In the genomic region with DNA sequence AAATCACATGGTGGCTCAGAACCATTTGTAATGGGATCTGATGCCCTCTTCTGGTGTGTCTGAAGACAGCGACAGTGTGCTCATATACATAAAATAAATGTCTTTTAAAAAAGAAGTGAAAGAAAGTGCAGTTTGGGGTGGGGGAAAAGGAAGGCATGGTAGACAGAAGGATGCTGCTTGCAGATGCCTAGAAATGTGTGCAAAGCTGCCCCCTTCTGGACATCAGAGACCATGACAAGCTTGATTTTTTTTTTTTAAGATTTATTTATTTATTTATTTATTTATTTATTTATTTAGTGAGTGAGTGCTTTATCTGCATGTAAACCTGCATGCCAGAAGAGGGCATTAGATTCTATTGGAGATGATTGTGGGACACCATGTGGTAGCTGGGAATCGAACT, we compare ENCODE assay signal across 36 mouse cellular contexts. TPM values are rescaled to one million over a fixed set of nuclear protein-coding genes. Genes with fewer than 3 reads are reported as not detected.
A peak's percentile ranks its signal among the peaks of the same experiment; 100 is the strongest.
DNase-seq lines count a peak whose midpoint lies in the region; ATAC-seq and TF ChIP-seq lines count a peak whose summit lies in the region.
"Had no signal": no experiment of that assay in that cellular context is flagged by ENCODE, and none has a peak within 500 bp of the region (broad histone marks: within the 10 kb centered on the region; RNA-seq: fewer than 3 reads in every experiment).

No protein-coding gene starts in this region.

- H3K4me3 ChIP-seq in intestine, postnatal 0 days (ENCODE audit: low read depth, low read length): no peak overlapping the region
- no peak overlapping the region for H3K4me3 ChIP-seq in intestine, embryonic 16.5 days (ENCODE audit: low read length)
- no peak overlapping the region for H3K4me3 ChIP-seq in liver, postnatal 0 days (ENCODE audit: low read depth, low read length)
- H3K4me3 ChIP-seq in liver, embryonic 11.5 days (ENCODE audit: low read depth, low read length): no peak overlapping the region
- H3K4me3 ChIP-seq in ES-E14 (ENCODE audit: insufficient read depth in 1 of 2, low read depth in 1 of 2, low read length in 2 of 2, poor library complexity in 1 of 2, severe bottlenecking in 1 of 2): no peak overlapping the region
- H3K4me3 ChIP-seq: erythroblast, embryonic 14.5 days; heart, embryonic 10.5 days; hindbrain, embryonic 13.5 days; liver, embryonic 15.5 days; megakaryocyte, embryonic 14.5 days; midbrain, embryonic 12.5 days; myocyte; neural tube, embryonic 12.5 days had no signal

- no peak overlapping the region for H3K27ac ChIP-seq in intestine, postnatal 0 days (ENCODE audit: low read depth, low read length)
- H3K27ac ChIP-seq in intestine, embryonic 16.5 days (ENCODE audit: low read length): no peak overlapping the region
- no peak overlapping the region for H3K27ac ChIP-seq in liver, postnatal 0 days (ENCODE audit: low read depth)
- H3K27ac ChIP-seq in liver, embryonic 11.5 days (ENCODE audit: low read depth, low read length): no peak overlapping the region
- no peak overlapping the region for H3K27ac ChIP-seq in ES-E14 (ENCODE audit: insufficient read depth, low read depth, low read length, poor library complexity, severe bottlenecking)
- H3K27ac ChIP-seq: heart, embryonic 10.5 days; hindbrain, embryonic 13.5 days; liver, embryonic 15.5 days; midbrain, embryonic 12.5 days; neural tube, embryonic 12.5 days had no signal

- no peaks in the 10 kb centered on the region for H3K4me1 ChIP-seq in intestine, postnatal 0 days (replicated peaks; ENCODE audit: control insufficient read depth, insufficient read depth, low read length)
- no peaks in the 10 kb centered on the region for H3K4me1 ChIP-seq in intestine, embryonic 16.5 days (ENCODE audit: control insufficient read depth, insufficient read depth, low read length)
- H3K4me1 ChIP-seq in liver, postnatal 0 days (ENCODE audit: insufficient read depth): no peaks in the 10 kb centered on the region
- no peaks in the 10 kb centered on the region for H3K4me1 ChIP-seq in liver, embryonic 11.5 days (replicated peaks; ENCODE audit: control insufficient read depth, insufficient read depth, low read length)
- peaks cover 0 to 4% of the 10 kb centered on the region in 2 experiments; a peak in 1 of 4 replicates for H3K4me1 ChIP-seq in ES-E14 (ENCODE audit: control insufficient read depth in 2 of 2, insufficient read depth in 2 of 2, low read length in 2 of 2, poor library complexity in 1 of 2)
- H3K4me1 ChIP-seq: liver, embryonic 15.5 days; megakaryocyte, embryonic 14.5 days; neural tube, embryonic 12.5 days had no signal

- H3K9ac ChIP-seq in intestine, postnatal 0 days (ENCODE audit: low read depth, low read length): no peak overlapping the region
- H3K9ac ChIP-seq in intestine, embryonic 16.5 days (ENCODE audit: low read depth, low read length): no peak overlapping the region
- H3K9ac ChIP-seq in liver, postnatal 0 days (replicated peaks): no peak overlapping the region
- no peak overlapping the region for H3K9ac ChIP-seq in liver, embryonic 11.5 days (ENCODE audit: low read depth, low read length)
- H3K9ac ChIP-seq in ES-E14 (ENCODE audit: insufficient read depth, low read depth, low read length, poor library complexity, severe bottlenecking): no peak overlapping the region
- H3K9ac ChIP-seq: forebrain, postnatal 0 days; hindbrain, embryonic 13.5 days; liver, embryonic 15.5 days; midbrain, embryonic 12.5 days; neural tube, embryonic 12.5 days had no signal

- peak; percentile 10; the same call in 1 of the 2 replicates for TF ChIP-seq CTCF in intestine, postnatal 0 days (IDR thresholded peaks at IDR 0.05; ENCODE audit: low read depth)
- TF ChIP-seq CTCF in liver, postnatal 0 days (IDR thresholded peaks at IDR 0.05; ENCODE audit: low read depth): peak; percentile 14; the same call in 1 of the 2 replicates

- TF ChIP-seq EP300 in liver, postnatal 0 days (IDR thresholded peaks at IDR 0.05; ENCODE audit: low read depth): no peak

- 93% methylated on average over 2 of the region's 2 CpGs for WGBS in intestine, postnatal 0 days
- 95% methylated on average over 2 of the region's 2 CpGs for WGBS in intestine, embryonic 16.5 days
- 91% methylated on average over 2 of the region's 2 CpGs for WGBS in liver, postnatal 0 days (ENCODE audit: insufficient replicate concordance)
- WGBS in liver, embryonic 11.5 days: 90% methylated on average over 2 of the region's 2 CpGs

- no peaks in the 10 kb centered on the region for H3K36me3 ChIP-seq in intestine, postnatal 0 days (ENCODE audit: control insufficient read depth, insufficient read depth)
- H3K36me3 ChIP-seq in intestine, embryonic 16.5 days (ENCODE audit: control insufficient read depth, insufficient read depth, low read length): no peaks in the 10 kb centered on the region
- no peaks in the 10 kb centered on the region for H3K36me3 ChIP-seq in liver, postnatal 0 days (replicated peaks; ENCODE audit: insufficient read depth, low read length)
- H3K36me3 ChIP-seq in liver, embryonic 11.5 days (ENCODE audit: control insufficient read depth, insufficient read depth, low read length): no peaks in the 10 kb centered on the region
- H3K36me3 ChIP-seq in ES-E14 (ENCODE audit: control insufficient read depth, insufficient read depth, low read length, poor library complexity, severe bottlenecking): no peaks in the 10 kb centered on the region
- H3K36me3 ChIP-seq: heart, embryonic 10.5 days; hindbrain, embryonic 13.5 days; liver, embryonic 15.5 days; midbrain, embryonic 12.5 days; neural tube, embryonic 12.5 days had no signal

- no peak for ATAC-seq in intestine, postnatal 0 days
- no peak for ATAC-seq in intestine, embryonic 16.5 days
- ATAC-seq in liver, postnatal 0 days: no peak
- no peak for ATAC-seq in liver, embryonic 11.5 days (replicated peaks; ENCODE audit: low FRiP score)
- ATAC-seq: forebrain, postnatal 0 days; inflammation-experienced regulatory T-cells, adult 6 months had no signal

- no peaks in the 10 kb centered on the region for H3K27me3 ChIP-seq in intestine, postnatal 0 days (replicated peaks; ENCODE audit: control insufficient read depth, insufficient read depth, low read length)
- 0 out of 2 replicates have a peak, but pooled peaks cover 9% of the 10 kb centered on the region for H3K27me3 ChIP-seq in intestine, embryonic 16.5 days (replicated peaks; ENCODE audit: control insufficient read depth, insufficient read depth, low read length)
- H3K27me3 ChIP-seq in liver, postnatal 0 days (ENCODE audit: insufficient read depth, low read length): no peaks in the 10 kb centered on the region
- H3K27me3 ChIP-seq in liver, embryonic 11.5 days (replicated peaks; ENCODE audit: control insufficient read depth, insufficient read depth, low read length): peaks cover 6% of the 10 kb centered on the region

- no peak for DNase-seq in liver, postnatal 0 days
- no peak for DNase-seq in liver, embryonic 11.5 days (ENCODE audit: low spot score)
- no peak for DNase-seq in ES-E14 (ENCODE audit: low read depth, low spot score)
- peak; percentile 61 for DNase-seq in retina, postnatal 1 day
- no peak for DNase-seq in gastrocnemius, postnatal 4 days (ENCODE audit: low spot score in 2 of 2)
- no peak for DNase-seq in thymus, postnatal 4 days
- DNase-seq: adrenal gland, postnatal 14 days; cerebellum, adult 11-12 months; cerebellum, adult 9-11 months; forebrain, postnatal 0 days; heart, postnatal 36 days; kidney, adult 2 months; layer of hippocampus, adult 9-11 months; left cerebral cortex, postnatal 4 days; lung, postnatal 4 days had no signal

- no peak overlapping the region for H3K4me2 ChIP-seq in intestine, postnatal 0 days (replicated peaks; ENCODE audit: low read depth)
- no peak overlapping the region for H3K4me2 ChIP-seq in intestine, embryonic 16.5 days (ENCODE audit: low read depth, low read length)
- H3K4me2 ChIP-seq in liver, postnatal 0 days (ENCODE audit: low read depth, low read length): no peak overlapping the region
- no peak overlapping the region for H3K4me2 ChIP-seq in liver, embryonic 11.5 days
- H3K4me2 ChIP-seq: hindbrain, embryonic 13.5 days; liver, embryonic 15.5 days; midbrain, embryonic 12.5 days; neural tube, embryonic 12.5 days had no signal

- no peaks in the 10 kb centered on the region for H3K9me3 ChIP-seq in intestine, postnatal 0 days (ENCODE audit: control insufficient read depth)
- no peaks in the 10 kb centered on the region for H3K9me3 ChIP-seq in intestine, embryonic 16.5 days (ENCODE audit: control insufficient read depth, low read length)
- no peaks in the 10 kb centered on the region for H3K9me3 ChIP-seq in liver, postnatal 0 days (ENCODE audit: low read length)
- H3K9me3 ChIP-seq in liver, embryonic 11.5 days (ENCODE audit: control insufficient read depth, low read length): no peaks in the 10 kb centered on the region
- no peaks in the 10 kb centered on the region for H3K9me3 ChIP-seq in ES-E14 (ENCODE audit: control insufficient read depth, insufficient read depth, low read depth, low read length)
- H3K9me3 ChIP-seq: heart, embryonic 10.5 days; hindbrain, embryonic 13.5 days; liver, embryonic 15.5 days; midbrain, embryonic 12.5 days; neural tube, embryonic 12.5 days had no signal

- in situ Hi-C loops in ES-E14 (cut with MboI; ENCODE audit: low sequenced_read_pairs in 2 of 2, unreplicated experiment in 2 of 2): no loop called here

TF ChIP-seq in ES-E14, 5 proteins besides CTCF, POLR2A, EP300 and RAD21 (continues in another document):
- TF ChIP-seq ZC3H11A (IDR thresholded peaks at IDR 0.05; ENCODE audit: borderline replicate concordance, low read depth, low read length): no peak

RNA-seq across cellular contexts. Expression of a gene that starts 11.7 kb away (rescaled TPM):
- polyA plus RNA-seq in intestine, postnatal 0 days (2015; fragmentation: Nextera tagmentation; extraction: Ambion mirVana): not detected in 2 replicates
- not detected in 2 replicates for polyA plus RNA-seq in intestine, embryonic 16.5 days (2015; fragmentation: Nextera tagmentation; extraction: Ambion mirVana)
- not detected in 2 replicates for polyA plus RNA-seq in liver, postnatal 0 days (2015; fragmentation: Nextera tagmentation; extraction: Ambion mirVana)
- not detected in 2 replicates for polyA plus RNA-seq in liver, embryonic 11.5 days (2014; fragmentation: Nextera tagmentation; extraction: Ambion mirVana)
- total RNA-seq in ES-E14 (2012; rRNA removed): 0.05 TPM in 1 of 2 replicates, not detected in the other
- total RNA-seq in gastrocnemius, postnatal 4 days (2021): not detected
- total RNA-seq: adrenal gland, postnatal 14 days; gastrocnemius, adult 8-10 months; granulocyte monocyte progenitor cell, adult 5-6 weeks; heart, postnatal 36 days; left cerebral cortex, postnatal 4 days had no signal
- polyA plus RNA-seq: C2C12; erythroblast, embryonic 14.5 days; forebrain, embryonic 11.5 days; heart, embryonic 10.5 days; heart, embryonic 16.5 days; inflammation-experienced regulatory T-cells, adult 6 months; kidney, adult 2 months; kidney, embryonic 16.5 days; large intestine, adult 2 months; liver, embryonic 15.5 days; lung, embryonic 16.5 days; myocyte had no signal

RNA-seq across cellular contexts. Expression of a gene that starts 35.9 kb away (rescaled TPM):
- polyA plus RNA-seq in intestine, postnatal 0 days (2015; fragmentation: Nextera tagmentation; extraction: Ambion mirVana): 16.8 and 20.4 TPM in 2 replicates
- 27.8 and 28.2 TPM in 2 replicates for polyA plus RNA-seq in intestine, embryonic 16.5 days (2015; fragmentation: Nextera tagmentation; extraction: Ambion mirVana)
- 2.1 and 2.7 TPM in 2 replicates for polyA plus RNA-seq in liver, postnatal 0 days (2015; fragmentation: Nextera tagmentation; extraction: Ambion mirVana)
- polyA plus RNA-seq in liver, embryonic 11.5 days (2014; fragmentation: Nextera tagmentation; extraction: Ambion mirVana): 8.2 and 9.5 TPM in 2 replicates
- total RNA-seq in ES-E14 (2012; rRNA removed): 26.9 and 49.5 TPM in 2 replicates
- total RNA-seq in gastrocnemius, postnatal 4 days (2021): 1 to 10 TPM; 7.5 to 8.4 TPM

RNA-seq across cellular contexts. Expression of a gene that starts 59.5 kb away (rescaled TPM):
- not detected in 2 replicates for polyA plus RNA-seq in intestine, postnatal 0 days (2015; fragmentation: Nextera tagmentation; extraction: Ambion mirVana)
- not detected in 2 replicates for polyA plus RNA-seq in intestine, embryonic 16.5 days (2015; fragmentation: Nextera tagmentation; extraction: Ambion mirVana)
- not detected in 2 replicates for polyA plus RNA-seq in liver, postnatal 0 days (2015; fragmentation: Nextera tagmentation; extraction: Ambion mirVana)
- not detected in 2 replicates for polyA plus RNA-seq in liver, embryonic 11.5 days (2014; fragmentation: Nextera tagmentation; extraction: Ambion mirVana)
- total RNA-seq in ES-E14 (2012; rRNA removed): 4.1 and 5.8 TPM in 2 replicates
- total RNA-seq in gastrocnemius, postnatal 4 days (2021): not detected
- total RNA-seq: adrenal gland, postnatal 14 days; forebrain, postnatal 0 days; gastrocnemius, adult 8-10 months; granulocyte monocyte progenitor cell, adult 5-6 weeks; heart, postnatal 36 days; left cerebral cortex, postnatal 4 days; midbrain, postnatal 0 days had no signal
- polyA plus RNA-seq: C2C12; embryonic facial prominence, embryonic 14.5 days; erythroblast, embryonic 14.5 days; forebrain, embryonic 11.5 days; heart, embryonic 10.5 days; hindbrain, embryonic 13.5 days; inflammation-experienced regulatory T-cells, adult 6 months; kidney, adult 2 months; kidney, embryonic 16.5 days; large intestine, adult 2 months; liver, embryonic 15.5 days; lung, embryonic 16.5 days; midbrain, embryonic 12.5 days; midbrain, postnatal 0 days; myocyte; neural tube, embryonic 12.5 days had no signal
